Mouse (Mus musculus) lung, postnatal 0 days (tissue): ENCODE results near the gene Tmem202.

Experiments used
- CTCF ChIP-seq: IDR thresholded peaks from 2 replicates; pipeline ENCODE4 v1.5.1; 2016; ENCODE audit warnings: antibody characterized with exemption, mild to moderate bottlenecking
- EP300 ChIP-seq: IDR thresholded peaks from 2 replicates; pipeline ENCODE4 v1.6.1; 2016; ENCODE audit warnings: antibody characterized with exemption, mild to moderate bottlenecking, control low read depth

GRCm38 (mm10) chr9:59548961-59549487 lies 9.4 kb upstream of the Tmem202 start:
- TF ChIP-seq EP300 (no peak), CTCF (no peak)
